Comparison of ENCODE assay signal across 8 mouse cellular contexts in genomic region chr7:105751491-105752433, GRCm38 (mm10). TPM values are rescaled to one million over a fixed set of nuclear protein-coding genes. Genes with fewer than 3 reads are reported as not detected.
DNase-seq lines count a peak whose midpoint lies in the region; ATAC-seq lines count a peak whose summit lies in the region.

TSS of gene Tpp1 (minus strand) at chr7:105752235.

- peaks cover 33% of the 10 kb centered on the region for H3K36me3 ChIP-seq in hindbrain, embryonic 16.5 days (ENCODE audit: control insufficient read depth, insufficient read depth, low read length)
- H3K36me3 ChIP-seq in macrophage (ENCODE audit: inconsistent target), result peaks cover 34% of the 10 kb centered on the region; the same call in 1 of the 2 replicates

- no peaks in the 10 kb centered on the region for H3K27me3 ChIP-seq in hindbrain, embryonic 16.5 days (replicated peaks; ENCODE audit: control insufficient read depth, insufficient read depth, low read length)

- peaks cover 5% of the 10 kb centered on the region for H3K4me1 ChIP-seq in hindbrain, embryonic 16.5 days (ENCODE audit: control insufficient read depth, insufficient read depth, low read depth, low read length)

- ATAC-seq in hindbrain, embryonic 16.5 days, result peak; percentile 91

- peak within 1 kb of the TSS; percentile 71 for H3K9ac ChIP-seq in hindbrain, embryonic 16.5 days (ENCODE audit: low read depth, low read length)

- peak; percentile 94 for DNase-seq in T-cell, adult 2 months (ENCODE audit: low spot score)
- DNase-seq in cerebellum, postnatal 36 days, result peak; percentile 87 to 92
- peak; percentile 95 for DNase-seq in gastrocnemius, adult 18-20 months (ENCODE audit: low spot score)
- peak; percentile 93 for DNase-seq in left cerebral cortex, adult 18-20 months (ENCODE audit: low spot score in 2 of 2)
- peak; percentile 96 for DNase-seq in right cerebral cortex, adult 18-20 months
- peak; percentile 66 for DNase-seq in urinary bladder, postnatal 10 days (ENCODE audit: low spot score)

- peaks cover 27% of the 10 kb centered on the region for H3K79me2 ChIP-seq in macrophage (ENCODE audit: inconsistent target)

- H3K4me2 ChIP-seq in hindbrain, embryonic 16.5 days (ENCODE audit: low read length), result peak within 1 kb of the TSS; percentile 74

- WGBS in hindbrain, embryonic 16.5 days, result 23% methylated on average over 19 of the region's 20 CpGs
- WGBS in macrophage (ENCODE audit: missing documents), result 22% methylated on average over 20 of the region's 20 CpGs

- H3K4me3 ChIP-seq in hindbrain, embryonic 16.5 days (ENCODE audit: low read length), result peak within 1 kb of the TSS; percentile 54
- peak within 1 kb of the TSS; percentile 98 for H3K4me3 ChIP-seq in macrophage (ENCODE audit: inconsistent target)

- H3K27ac ChIP-seq in hindbrain, embryonic 16.5 days (ENCODE audit: low read depth, low read length), result peak within 1 kb of the TSS; percentile 71
- peak within 1 kb of the TSS; percentile 96 for H3K27ac ChIP-seq in macrophage

- no peaks in the 10 kb centered on the region for H3K9me3 ChIP-seq in hindbrain, embryonic 16.5 days (ENCODE audit: control insufficient read depth, low read length)

RNA-seq across cellular contexts. Expression of gene Tpp1, which starts in this region (rescaled TPM):
- 10 to 100 TPM; 41.7 to 52.2 TPM for total RNA-seq in gastrocnemius, adult 18-20 months (2021)
- 56.1 and 58.1 TPM in 2 replicates for polyA plus RNA-seq in hindbrain, embryonic 16.5 days (2015; fragmentation: Nextera tagmentation; extraction: Ambion mirVana)
- total RNA-seq in left cerebral cortex, adult 18-20 months (2021), result 10 to 100 TPM; 57.5 to 62.7 TPM
- 100 to 1,000 TPM in 18 of 26 experiments, 10 to 100 TPM in 8; 60.1 to 289 (median 140) TPM for total RNA-seq in macrophage (2018; cell fraction: chromatin; rRNA removed)
- total RNA-seq in macrophage (2018; cell fraction: cytosol; rRNA removed), result 100 to 1,000 TPM; 163 to 376 (median 225) TPM
- 100 to 1,000 TPM in 25 of 26 experiments, 10 to 100 TPM in 1; 97.8 to 652 (median 294) TPM for total RNA-seq in macrophage (2018; cell fraction: nucleus; rRNA removed)
- polyA plus RNA-seq in macrophage (2018), result 285 to 456 TPM (median 392 TPM) in 3 replicates

Comparison
In these comparisons a context has a peak if more than half of its experiments do, and no peak if none do; other contexts are left out.
1. Peak in every context shown above with its lines: DNase-seq, ATAC-seq, H3K4me3 ChIP-seq and H3K27ac ChIP-seq.